Mouse (Mus musculus): Measurements from ENCODE around the gene Mrps25. TPM values are rescaled to one million over a fixed set of nuclear protein-coding genes. Genes with fewer than 3 reads are reported as not detected.

Mrps25 gene
- polyA plus RNA-seq, 1 experiment: 48.5 TPM

DNA sequence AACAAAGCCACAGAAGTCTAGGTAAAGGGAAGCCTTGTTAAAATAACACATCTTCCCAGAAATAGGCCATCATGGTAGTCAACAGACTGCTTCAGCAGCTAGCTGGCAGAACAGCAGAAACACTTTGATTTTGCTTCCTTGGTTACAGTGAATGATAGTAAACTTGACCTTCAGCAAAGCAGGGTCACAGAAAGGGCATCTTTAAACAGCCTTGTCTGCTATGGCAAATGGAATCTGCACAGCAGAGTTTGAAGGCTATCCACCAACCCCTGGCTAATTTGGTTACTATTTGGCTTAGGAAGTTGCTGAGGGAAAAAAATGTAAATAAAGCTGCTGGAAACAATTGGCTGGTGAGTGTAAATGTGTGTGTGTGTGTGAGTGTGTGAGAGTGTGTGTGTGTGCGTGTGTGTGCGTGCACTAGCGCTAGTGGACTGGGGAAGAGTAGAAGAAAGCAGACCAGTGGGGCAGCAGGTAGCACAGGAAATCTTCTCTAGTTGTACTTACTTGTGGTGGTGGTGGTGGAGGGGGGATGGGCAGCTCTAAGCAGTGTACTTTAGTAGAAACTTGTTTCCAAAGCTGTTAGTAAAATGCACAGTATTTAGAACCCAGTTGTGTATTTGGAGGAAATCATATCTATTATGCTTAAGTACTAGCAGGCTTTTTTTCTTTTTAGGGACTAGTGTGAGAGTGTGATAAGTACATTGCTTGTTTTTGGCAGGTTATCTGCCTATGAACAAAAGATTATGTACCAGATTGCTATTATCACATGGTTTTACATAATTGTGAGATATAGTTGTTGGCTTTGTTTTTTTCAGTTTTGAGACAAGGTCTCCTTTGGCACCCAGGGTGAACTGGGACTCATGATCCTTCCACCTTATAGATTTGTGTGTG lies 51.6 kb downstream of the Mrps25 start:
- Histone ChIP-seq H3K4me1 (ENCODE audit: control insufficient read depth, insufficient read depth, low read length) (peaks cover 5% of the 10 kb centered on the region), H3K4me3 (ENCODE audit: insufficient read depth, low read length) (no peak overlapping the region), H3K27ac (ENCODE audit: insufficient read depth, low read depth, low read length) (no peak overlapping the region)
- TF ChIP-seq POLR2A (IDR thresholded peaks at IDR 0.05; ENCODE audit: borderline replicate concordance, low read depth, low read length) (no peak), CTCF (IDR thresholded peaks at IDR 0.05; ENCODE audit: low read depth, low read length) (no peak)

DNA sequence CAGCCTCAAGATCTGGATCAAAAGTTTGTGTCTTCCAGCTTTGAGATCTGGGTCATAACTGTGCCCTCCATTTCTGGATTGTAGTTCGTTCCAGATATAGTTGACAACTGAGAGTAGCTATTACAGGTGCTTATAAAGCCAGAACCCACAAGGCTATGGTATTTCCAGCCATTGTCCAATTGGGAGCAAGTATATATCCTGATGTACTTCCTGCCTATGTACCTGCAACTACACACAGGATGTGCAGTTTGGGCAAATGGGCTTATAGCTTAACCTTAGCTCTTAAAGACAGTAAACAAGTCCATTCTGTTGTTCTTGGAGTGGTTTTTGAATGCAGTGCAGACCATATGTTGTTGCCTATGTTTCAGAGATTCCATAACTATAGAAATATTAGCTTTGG lies 52.4 kb downstream of the Mrps25 start:
- Histone ChIP-seq H3K4me1 (ENCODE audit: control insufficient read depth, insufficient read depth, low read length) (peaks cover 4% of the 10 kb centered on the region; the same call in 1 of the 2 replicates), H3K27ac (ENCODE audit: insufficient read depth, low read depth, low read length) (no peak overlapping the region), H3K4me3 (ENCODE audit: insufficient read depth, low read length) (no peak overlapping the region)
- no peak for TF ChIP-seq CTCF (IDR thresholded peaks at IDR 0.05; ENCODE audit: low read depth, low read length)
- no peak for TF ChIP-seq POLR2A (IDR thresholded peaks at IDR 0.05; ENCODE audit: borderline replicate concordance, low read depth, low read length)

DNA sequence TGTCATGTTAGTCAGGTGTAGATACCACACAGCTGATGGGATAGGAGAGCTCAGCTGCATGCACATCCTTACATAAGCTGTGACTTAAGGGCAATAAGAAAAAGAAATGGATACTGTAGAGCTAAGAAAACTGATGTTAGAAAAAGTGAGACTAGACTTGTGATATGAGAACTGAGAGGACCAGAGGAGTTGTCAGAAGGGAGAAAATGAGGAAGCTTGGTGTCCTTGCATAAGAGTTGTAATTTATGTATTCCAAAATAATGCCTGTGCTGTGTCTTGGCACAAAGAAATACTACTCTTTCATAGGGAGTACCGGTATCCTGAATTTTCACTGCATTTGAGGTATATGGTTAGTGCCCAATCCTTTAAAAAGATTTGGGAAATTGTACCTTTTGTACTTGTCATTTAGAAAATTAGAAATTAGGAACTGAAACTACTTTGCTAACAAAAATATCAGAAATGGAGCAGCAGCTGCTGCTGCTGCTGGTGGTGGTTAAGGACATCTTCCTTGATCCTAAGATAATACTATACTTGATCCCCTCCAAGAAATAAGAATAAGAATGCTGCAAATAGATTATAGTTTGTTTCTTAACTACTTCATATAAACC lies 56.9 kb downstream of the Mrps25 start:
- no peak for TF ChIP-seq POLR2A (IDR thresholded peaks at IDR 0.05; ENCODE audit: borderline replicate concordance, low read depth, low read length)
- TF ChIP-seq CTCF (IDR thresholded peaks at IDR 0.05; ENCODE audit: low read depth, low read length): no peak
- H3K27ac ChIP-seq (ENCODE audit: insufficient read depth, low read depth, low read length): peak overlapping the region; percentile 21
- H3K4me1 ChIP-seq (ENCODE audit: control insufficient read depth, insufficient read depth, low read length): peaks cover 12% of the 10 kb centered on the region
- no peak overlapping the region for H3K4me3 ChIP-seq (ENCODE audit: insufficient read depth, low read length)

DNA sequence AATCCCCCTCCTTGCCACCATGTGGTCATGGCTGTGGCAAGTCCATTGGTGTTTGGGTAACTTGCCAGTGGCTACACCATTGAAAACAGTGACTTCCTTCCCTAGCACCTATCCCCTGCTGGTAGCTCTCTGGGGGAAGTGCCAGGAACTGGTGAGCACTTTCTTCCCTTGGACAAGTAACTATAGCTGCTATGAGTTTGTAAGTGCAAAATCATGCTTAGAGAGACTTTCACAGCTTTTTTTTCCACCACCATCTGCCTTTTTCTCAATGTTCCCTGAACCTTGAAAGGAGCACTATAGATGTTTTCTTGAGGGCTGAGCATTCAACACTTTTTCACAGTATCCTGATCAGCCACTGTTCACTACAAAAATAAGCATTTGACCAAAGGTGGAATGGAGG lies 59.3 kb downstream of the Mrps25 start:
- no peak overlapping the region for H3K27ac ChIP-seq (ENCODE audit: insufficient read depth, low read depth, low read length)
- H3K4me3 ChIP-seq (ENCODE audit: insufficient read depth, low read length): no peak overlapping the region
- TF ChIP-seq POLR2A (IDR thresholded peaks at IDR 0.05; ENCODE audit: borderline replicate concordance, low read depth, low read length): no peak
- no peak for TF ChIP-seq CTCF (IDR thresholded peaks at IDR 0.05; ENCODE audit: low read depth, low read length)
- H3K4me1 ChIP-seq (ENCODE audit: control insufficient read depth, insufficient read depth, low read length): peaks cover 11% of the 10 kb centered on the region

Other genes starting within 250 kb of the Mrps25 start
- gene Fgd5, start 205.2 kb downstream of the Mrps25 start, polyA plus RNA-seq (2012; ENCODE audit: insufficient read depth, insufficient read length, missing spikeins): not detected in 2 replicates
- 26.2 and 28.2 TPM in 2 replicates for gene Nr2c2, start 92.6 kb downstream of the Mrps25 start, polyA plus RNA-seq (2012; ENCODE audit: insufficient read depth, insufficient read length, missing spikeins)
- gene Rbsn, start 30.9 kb upstream of the Mrps25 start, polyA plus RNA-seq (2012; ENCODE audit: insufficient read depth, insufficient read length, missing spikeins): 13.2 and 17.0 TPM in 2 replicates
- not detected in 2 replicates for gene Trh, start 60.6 kb upstream of the Mrps25 start, polyA plus RNA-seq (2012; ENCODE audit: insufficient read depth, insufficient read length, missing spikeins)

All from bone marrow macrophage, adult 2 months (primary cell).